Mouse (Mus musculus): Measurements from ENCODE around the gene Slain2.

DNA sequence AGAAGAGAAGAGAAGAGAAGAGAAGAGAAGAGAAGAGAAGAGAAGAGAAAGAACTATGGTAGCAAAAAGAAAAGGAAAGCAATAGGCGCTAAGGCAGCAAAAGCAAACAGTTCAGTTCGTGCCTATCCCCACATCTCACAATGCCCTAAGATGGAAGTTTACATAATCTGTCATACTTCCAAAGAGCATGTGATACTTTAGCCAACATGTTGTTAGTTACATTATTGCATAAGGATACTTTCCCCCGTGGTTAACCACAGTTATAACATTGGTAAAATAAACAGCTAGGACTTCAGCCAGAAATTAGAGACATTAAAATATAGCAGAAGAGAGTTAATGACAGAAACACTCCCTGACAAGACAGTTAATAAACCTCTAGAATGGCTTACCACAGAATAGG is 30.4 kb upstream of the Slain2 start:
- no peak for TF ChIP-seq POLR2A (IDR thresholded peaks at IDR 0.05; ENCODE audit: low read depth, low read length)
- no peak for TF ChIP-seq CTCF (IDR thresholded peaks at IDR 0.05; ENCODE audit: extremely low read depth, insufficient read length, insufficient replicate concordance, low read depth, low read length)

Measured in small intestine, adult 2 months (tissue).